Mouse (Mus musculus): ENCODE results near the gene Nwd1.

GRCm38 (mm10) chr8:72664107-72664652, 17.7 kb downstream of the Nwd1 start:
- no peak for TF ChIP-seq CTCF (IDR thresholded peaks at IDR 0.05; ENCODE audit: low read depth)
- TF ChIP-seq EP300 (IDR thresholded peaks at IDR 0.05; ENCODE audit: low read depth) = no peak
